Mouse (Mus musculus) T-cell, adult 2 months (primary cell): ENCODE measurements around the gene Pth2.
A peak's percentile ranks its signal among the peaks of the same experiment; 100 is the strongest.

Experiments used
- DNase-seq: peaks from one replicate; pipeline ENCODE4 v3.0.0; 2022; ENCODE audit warnings: low spot score

Pth2 gene

GRCm38 (mm10) chr7:45198961-45199360, 18.2 kb downstream of the Pth2 start:
- no peak for DNase-seq

GRCm38 (mm10) chr7:45202654-45203053, 21.9 kb downstream of the Pth2 start:
- no peak for DNase-seq

GRCm38 (mm10) chr7:45204380-45205143, 23.8 kb downstream of the Pth2 start, which contains the start of gene Ccdc155:
TSS of gene Ccdc155 (minus strand) at chr7:45204892.
- DNase-seq: peak; percentile 91

- no peak for DNase-seq
Measured at GRCm38 (mm10) chr7:45208260-45208659, 27.5 kb downstream of the Pth2 start.

GRCm38 (mm10) chr7:45211070-45211469, 30.3 kb downstream of the Pth2 start:
- DNase-seq: no peak

GRCm38 (mm10) chr7:45211851-45212251, 31.1 kb downstream of the Pth2 start, which contains the start of gene Dkkl1:
TSS of gene Dkkl1 (minus strand) at chr7:45212147.
- no peak for DNase-seq

GRCm38 (mm10) chr7:45212356-45212755, 31.6 kb downstream of the Pth2 start:
- no peak for DNase-seq

GRCm38 (mm10) chr7:45213708-45214107, 32.9 kb downstream of the Pth2 start:
- no peak for DNase-seq

- no peak for DNase-seq
Measured at GRCm38 (mm10) chr7:45215673-45216441, 35.1 kb downstream of the Pth2 start, which contains the start of gene Tead2. TSS of gene Tead2 (plus strand) at chr7:45215753.

- no peak for DNase-seq
Measured at GRCm38 (mm10) chr7:45216442-45217183, 35.8 kb downstream of the Pth2 start.

- no peak for DNase-seq
Measured at GRCm38 (mm10) chr7:45221680-45222079, 40.9 kb downstream of the Pth2 start.

- no peak for DNase-seq
Measured at GRCm38 (mm10) chr7:45224826-45225225, 44.0 kb downstream of the Pth2 start.

GRCm38 (mm10) chr7:45226421-45226820, 45.6 kb downstream of the Pth2 start:
- DNase-seq: no peak

GRCm38 (mm10) chr7:45228548-45228947, 47.8 kb downstream of the Pth2 start:
- DNase-seq: no peak

- no peak for DNase-seq
Measured at GRCm38 (mm10) chr7:45229046-45229445, 48.3 kb downstream of the Pth2 start.

- no peak for DNase-seq
Measured at GRCm38 (mm10) chr7:45229459-45230203, 48.8 kb downstream of the Pth2 start.

GRCm38 (mm10) chr7:45231192-45231591, 50.4 kb downstream of the Pth2 start:
- DNase-seq: no peak
